Mouse (Mus musculus) C2C12 (cell line): Measurements from ENCODE around the gene Bcas3.

Source experiments
- CTCF ChIP-seq: IDR thresholded peaks from one replicate; pipeline ENCODE4 v1.5.1; 2011; ENCODE audit not compliant: control insufficient read depth, insufficient read depth, insufficient read length
- MAX ChIP-seq: IDR thresholded peaks from one replicate; pipeline ENCODE4 v1.6.1; 2011; ENCODE audit warnings: mild to moderate bottlenecking, control low read depth
- MYOD1 ChIP-seq: IDR thresholded peaks from one replicate; pipeline ENCODE4 v1.6.1; 2011; ENCODE audit warnings: low read depth; ENCODE audit not compliant: control insufficient read depth, insufficient read length
- USF1 ChIP-seq: IDR thresholded peaks from one replicate; pipeline ENCODE4 v1.6.1; 2011; ENCODE audit warnings: low read depth, mild to moderate bottlenecking, control low read depth, moderate library complexity

DNA sequence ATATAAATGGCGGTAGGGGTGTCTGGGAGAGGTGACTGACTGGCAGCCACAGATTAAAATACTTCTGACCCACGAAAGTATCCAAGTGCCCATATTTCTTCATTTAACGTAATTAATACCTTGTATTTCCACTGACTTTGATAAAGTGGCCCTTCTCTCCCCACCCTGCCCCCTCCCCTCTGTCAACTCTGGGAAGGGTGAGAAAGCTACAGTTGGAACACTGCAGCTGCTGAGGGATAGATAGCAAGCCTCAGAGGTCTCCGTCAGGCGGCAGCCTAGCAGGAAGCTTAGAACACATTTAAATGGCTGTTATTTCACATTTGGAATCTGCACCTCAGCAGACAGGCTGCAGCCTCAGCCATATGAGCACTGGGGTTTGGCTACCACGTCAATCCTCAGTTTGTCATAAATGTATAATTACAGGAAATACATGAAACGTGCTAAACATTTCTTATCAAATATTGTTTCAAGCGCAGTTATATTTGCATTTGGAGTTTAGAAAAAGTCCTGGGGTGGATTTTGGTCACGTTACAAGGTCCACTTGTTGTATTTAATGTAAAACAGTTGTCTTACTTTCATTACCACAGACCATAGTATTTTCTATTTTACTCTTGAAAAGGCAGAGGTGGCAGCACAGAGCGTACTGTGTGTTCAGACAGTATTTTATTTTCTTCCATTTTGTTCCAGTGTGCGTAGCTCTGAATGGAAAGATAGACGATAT is 291.2 kb downstream of the Bcas3 start:
- no peak for TF ChIP-seq CTCF
- no peak for TF ChIP-seq USF1
- no peak for TF ChIP-seq MAX
- TF ChIP-seq MYOD1: no peak
